Mouse (Mus musculus) CD8-positive naive resting alpha-beta T cell, adult 2 months (primary cell): ENCODE measurements around the gene Hyls1.
"Not testable (repeated sequence)": the region's sequence is repeated elsewhere in the genome, so short reads cannot be mapped to it uniquely, and the experiment has no call there.

ENCODE experiments used
- DNase-seq, 2 experiments: peaks; one replicate each; pipeline ENCODE4 v3.0.0; 2022; ENCODE audit warnings: low read depth in 2 of 2, low spot score in 2 of 2

Gene Hyls1

DNA sequence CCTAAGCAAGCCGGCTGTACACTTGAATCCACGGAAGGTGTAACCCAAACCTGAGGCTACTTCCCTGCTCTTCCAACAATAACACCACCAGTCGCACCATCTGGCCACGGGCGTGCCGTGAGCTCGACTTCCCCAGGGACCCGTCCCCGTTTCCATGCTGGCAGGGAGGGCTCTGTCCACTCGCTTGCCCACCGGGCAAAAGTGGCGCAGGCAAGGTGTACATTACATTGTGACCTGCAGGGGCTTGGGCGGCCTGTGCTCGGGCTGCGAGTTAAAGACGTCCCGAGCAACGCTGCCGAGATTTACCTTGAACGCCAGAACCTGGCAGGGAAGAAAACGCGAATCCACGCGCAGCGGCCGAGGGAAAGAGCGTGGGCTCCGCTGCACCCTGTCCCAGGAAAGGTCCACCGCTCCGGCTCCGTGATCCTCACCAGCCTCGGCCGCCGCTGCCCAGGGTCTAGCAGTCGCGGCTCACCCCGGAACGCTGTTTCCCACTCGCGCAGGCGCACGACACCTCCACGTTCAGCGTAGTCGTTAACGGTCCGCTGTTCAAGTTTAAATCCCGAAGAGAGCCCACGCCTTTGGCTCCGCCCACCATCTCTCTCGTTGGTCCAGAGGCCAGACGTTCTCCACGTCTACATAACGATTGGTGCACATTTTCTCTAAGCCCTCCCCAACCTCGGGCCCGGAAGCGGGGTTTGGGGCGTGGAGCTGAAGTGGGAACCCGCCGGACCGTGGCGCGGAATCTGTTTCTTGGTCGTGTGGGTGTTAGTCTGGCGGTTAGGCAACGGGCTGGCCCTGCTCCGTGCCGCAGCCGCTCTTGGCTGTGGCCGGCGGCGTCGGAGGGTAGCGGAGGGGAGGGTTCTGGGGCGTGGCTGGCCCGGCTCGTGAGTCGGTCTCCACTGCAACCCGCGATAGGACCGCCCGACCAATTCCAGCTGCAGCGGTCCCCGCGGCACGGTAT, at the start of gene Hyls1, which contains the start of gene Pate2:
Gene Hyls1 (minus strand): TSS at position 828 of the 964 bp plus-strand sequence.
Gene Pate2 (plus strand): TSS at position 714 of the 964 bp plus-strand sequence.
- peak; percentile 83 to 87 for DNase-seq

DNA sequence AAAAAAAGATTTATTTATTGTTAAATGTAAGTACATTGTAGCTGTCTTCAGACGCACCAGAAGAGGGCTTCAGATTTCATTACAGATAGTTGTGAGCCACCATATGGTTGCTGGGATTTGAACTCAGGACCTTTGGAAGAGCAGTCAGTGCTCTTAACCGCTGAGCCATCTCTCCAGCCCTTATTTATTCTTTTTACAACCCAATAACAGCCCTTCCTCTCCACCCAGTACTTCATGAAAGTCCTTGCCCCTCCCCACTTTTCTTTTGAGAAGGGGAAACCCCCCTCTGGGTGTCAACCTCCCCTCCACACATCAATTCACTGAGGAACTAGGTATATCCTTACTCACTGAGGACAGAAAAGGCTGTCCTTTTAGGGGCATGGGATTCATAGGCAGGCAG, 46.6 kb upstream of the Hyls1 start:
- not testable (repeated sequence) for DNase-seq

DNA sequence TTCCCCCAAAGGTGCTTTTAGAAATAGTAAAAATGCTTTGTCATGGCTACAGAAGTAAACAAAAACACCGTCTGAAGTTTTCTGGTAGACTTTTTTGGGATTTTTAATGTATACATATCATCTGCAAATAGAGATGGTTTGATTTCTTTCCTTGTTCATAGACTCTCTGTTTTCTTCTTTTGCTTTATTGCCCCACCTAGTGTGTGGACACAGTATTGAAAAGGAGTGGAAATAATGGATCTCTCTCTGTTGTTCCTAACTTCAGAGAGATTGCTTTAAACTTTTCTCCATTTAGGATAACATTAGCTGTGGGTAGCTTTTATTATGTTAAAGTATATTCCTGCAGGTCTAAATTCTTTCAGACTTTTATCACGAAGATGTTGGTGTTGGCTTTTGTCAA, 43.8 kb upstream of the Hyls1 start:
- no peak for DNase-seq

DNA sequence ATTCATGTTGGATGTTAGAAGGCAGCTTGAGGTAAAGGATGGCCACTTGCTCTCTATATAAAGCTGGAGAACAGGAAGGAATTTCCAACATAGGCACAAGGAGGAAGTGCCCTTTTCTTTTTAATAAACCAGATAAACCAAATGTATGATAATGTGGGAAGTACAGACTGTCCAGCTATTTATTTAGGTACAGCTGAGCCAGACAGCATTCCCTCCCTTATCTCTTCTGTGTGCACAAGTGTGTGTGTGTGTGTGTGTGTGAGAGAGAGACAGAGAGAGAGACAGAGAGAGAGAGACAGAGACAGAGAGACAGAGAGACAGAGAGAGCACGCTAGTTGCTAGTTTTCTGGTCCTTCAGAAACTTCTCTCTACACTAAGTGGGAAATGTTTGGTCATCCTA, 41.6 kb upstream of the Hyls1 start, which contains the start of gene Pate4:
Gene Pate4 (minus strand): TSS at position 101 of the 400 bp plus-strand sequence.
- no peak for DNase-seq

DNA sequence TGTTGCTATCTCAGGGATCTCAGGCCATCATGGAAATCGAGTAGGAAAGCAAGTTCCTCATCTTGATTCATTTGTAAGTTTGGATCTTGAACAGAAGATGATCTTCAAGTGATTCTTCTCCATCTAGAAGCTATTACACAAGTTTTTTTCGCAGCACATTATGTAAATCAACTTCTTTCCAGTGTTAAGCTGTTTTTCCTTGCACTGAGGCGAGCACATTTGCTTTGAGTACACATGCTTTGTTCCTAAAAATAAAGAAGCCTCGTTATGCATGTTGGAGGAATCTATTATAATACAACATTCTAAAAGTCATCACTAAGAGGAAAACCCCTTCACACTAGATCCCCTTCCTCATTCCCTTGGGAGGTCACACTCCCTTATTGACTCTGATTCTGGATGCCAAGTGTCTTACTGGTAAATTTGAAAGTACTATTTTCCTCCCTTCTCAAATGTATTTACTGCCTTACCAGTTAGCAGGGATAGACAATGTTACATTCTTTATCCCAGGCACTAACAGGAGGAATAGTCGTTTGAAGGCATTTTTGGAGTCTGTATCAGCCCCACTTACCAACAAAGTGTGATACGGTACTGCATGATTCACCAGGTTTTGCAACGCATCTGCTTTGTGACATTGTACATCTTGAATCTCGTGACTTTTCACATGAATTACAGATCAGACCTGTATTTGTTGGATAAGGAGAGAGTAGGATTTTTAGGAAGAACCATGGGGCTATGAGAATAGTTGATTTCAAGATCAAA, 37.6 kb upstream of the Hyls1 start:
- DNase-seq = no peak

DNA sequence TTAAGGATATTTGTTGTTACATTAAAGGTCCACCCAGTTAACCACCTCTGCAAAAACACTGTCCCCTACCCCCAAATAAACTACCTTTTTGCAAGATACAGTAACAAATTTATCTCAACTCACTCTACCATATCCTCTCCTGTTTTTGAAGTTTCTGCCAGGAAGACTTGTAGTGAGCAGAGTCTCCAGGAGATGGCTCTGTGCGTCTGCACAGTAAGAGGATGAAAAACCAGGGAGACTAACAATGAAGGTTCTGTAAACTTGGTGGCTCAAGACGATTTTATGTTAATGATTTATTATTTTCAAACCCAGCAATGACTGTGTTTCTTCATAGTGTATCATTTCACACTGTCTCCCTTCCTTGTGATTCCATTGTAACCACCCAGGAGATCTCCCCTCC, 22.7 kb upstream of the Hyls1 start:
- DNase-seq = no peak

DNA sequence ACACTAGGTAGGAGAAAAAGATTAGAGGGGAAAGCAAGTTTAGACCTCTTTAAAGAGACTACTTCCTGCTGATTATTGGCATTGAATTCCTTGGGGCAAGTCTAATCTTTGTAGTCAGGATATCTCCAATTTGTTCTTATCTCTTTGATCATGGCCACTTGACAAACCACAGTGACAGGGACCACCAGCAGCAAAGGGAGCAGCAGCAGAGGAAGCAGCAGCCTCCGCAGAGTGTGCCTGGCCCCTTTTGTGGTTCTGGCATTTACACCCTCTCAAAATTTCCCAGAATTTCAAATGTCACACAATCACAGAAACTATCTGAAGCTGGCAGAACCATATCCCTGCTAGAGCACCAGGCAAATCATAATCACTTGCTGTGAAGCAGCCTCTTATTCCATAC, 17.5 kb upstream of the Hyls1 start:
- DNase-seq = no peak

DNA sequence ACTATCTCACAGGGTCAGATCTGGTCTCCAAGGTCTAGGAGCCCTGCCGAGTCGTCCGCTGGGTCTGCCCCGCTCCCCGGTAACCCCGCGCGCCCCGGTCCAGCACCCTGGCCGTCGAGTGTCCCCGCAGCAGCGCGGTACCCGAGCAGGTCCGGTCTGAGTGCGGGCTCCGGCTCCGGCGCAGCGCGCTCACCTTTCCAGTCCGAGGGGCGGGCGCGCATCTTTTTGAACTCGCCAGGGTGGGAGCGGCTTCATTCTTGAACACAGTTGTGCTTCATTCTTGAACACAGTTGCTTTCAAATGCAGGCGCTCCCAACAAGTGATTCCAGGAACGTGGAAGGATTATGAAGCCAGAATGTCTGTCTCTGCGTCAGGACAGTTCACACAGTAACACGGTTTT, 4.2 kb upstream of the Hyls1 start:
- no peak for DNase-seq

DNA sequence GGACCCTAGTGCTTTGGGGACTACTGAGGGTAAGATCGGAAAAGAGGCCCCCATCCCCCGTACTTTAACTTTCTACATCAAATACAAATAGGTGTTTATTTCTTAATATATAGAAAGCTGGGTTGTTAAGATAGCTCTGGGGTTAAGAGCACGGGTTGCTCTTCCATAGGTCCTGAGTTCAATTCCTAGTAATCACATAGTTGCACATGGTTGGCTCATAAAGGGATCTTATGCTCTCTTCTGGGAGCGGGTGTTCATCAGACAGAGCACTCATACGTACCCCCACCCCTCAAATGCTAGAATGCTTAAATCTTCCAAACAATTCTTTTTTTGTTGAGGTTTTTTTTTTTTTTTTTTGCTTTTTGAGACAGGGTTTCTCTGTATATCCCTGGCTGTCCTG, 465 bp upstream of the Hyls1 start:
- DNase-seq = no peak

DNA sequence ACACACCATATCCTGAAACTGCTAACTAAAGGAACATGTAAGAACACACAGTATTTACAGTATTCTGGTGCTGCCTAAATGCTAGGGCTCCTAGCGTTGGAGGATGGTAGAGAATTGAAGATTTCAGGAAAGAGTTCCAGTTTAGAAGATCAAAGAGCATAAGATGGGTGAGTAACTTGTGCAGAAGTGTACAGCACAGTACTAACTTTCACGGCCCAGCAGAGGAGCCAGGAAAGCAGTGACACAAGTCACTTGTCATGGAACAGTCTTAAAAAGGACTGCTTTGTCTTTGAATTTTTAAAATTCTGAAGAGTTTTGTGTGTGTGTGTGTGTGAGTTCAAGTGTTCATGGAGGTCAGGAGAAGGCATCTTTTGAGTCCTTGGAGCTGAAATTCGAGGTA, 2.2 kb downstream of the Hyls1 start:
- no peak for DNase-seq

DNA sequence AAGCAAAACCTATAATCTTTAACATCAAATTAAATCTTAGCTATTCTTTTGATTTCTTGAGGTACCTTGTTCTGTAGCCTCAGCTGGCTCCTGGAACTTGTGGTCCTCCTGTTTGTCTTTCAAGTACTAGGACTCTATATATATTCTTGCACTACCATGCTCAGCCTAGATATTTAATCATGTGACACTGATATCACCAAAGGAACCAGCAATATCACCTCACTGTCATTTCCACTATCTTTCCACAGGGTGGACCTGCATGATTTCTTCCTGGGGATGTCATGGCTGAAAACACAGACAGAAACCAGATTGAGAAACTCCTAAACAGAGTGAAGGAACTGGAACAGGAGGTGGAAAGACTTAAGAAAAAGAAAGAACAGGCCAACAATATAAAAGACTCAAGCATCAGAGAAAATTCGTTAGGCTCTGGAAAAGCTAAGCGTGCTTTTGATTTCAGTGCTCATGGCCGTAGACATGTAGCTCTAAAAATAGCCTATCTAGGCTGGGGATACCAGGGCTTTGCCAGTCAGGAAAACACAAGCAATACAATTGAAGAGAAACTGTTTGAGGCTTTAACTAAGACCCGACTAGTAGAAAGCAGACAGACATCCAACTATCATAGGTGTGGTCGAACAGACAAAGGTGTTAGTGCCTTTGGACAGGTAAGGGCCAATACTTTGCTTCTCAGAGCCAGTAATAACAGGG, 5.5 kb downstream of the Hyls1 start:
- no peak for DNase-seq

DNA sequence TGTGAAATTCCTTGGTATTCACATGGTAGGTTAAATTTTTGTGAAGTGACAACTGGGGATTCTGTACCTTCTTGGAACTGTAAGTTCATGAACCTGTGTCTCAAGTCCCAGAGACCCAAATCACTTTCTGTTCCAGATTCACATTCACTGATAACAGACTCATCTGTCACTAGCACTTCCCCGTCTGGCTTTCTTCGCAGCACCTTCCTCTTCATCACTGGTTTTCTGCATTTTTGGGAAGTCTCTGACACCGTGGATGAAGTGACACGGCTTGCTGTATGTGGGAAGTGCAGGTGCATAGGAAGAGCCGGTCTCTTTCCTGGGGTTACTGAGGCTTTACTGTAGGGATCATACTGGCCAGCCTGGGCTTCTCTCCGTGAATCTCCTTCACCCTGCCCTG, 8.6 kb downstream of the Hyls1 start:
- DNase-seq = no peak

DNA sequence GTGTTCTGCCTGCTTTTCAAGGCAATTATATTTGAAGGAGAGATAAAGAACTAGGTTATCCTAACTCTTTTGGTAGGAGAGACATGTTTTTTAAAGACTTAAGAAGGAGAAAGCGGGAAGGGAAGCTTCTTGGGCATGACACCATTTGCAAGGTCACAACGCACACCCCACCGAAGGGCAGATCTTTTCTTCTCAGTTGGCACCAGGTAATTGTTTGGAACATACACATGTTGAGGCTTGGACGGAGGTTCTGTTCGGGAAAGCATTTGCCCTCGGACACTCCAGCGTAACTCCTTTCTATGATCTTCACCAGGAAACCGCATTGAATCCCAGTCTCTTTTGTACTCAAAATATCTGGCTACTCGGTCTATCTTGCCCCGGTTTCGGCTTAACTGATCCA, 9.1 kb downstream of the Hyls1 start:
- no peak for DNase-seq

DNA sequence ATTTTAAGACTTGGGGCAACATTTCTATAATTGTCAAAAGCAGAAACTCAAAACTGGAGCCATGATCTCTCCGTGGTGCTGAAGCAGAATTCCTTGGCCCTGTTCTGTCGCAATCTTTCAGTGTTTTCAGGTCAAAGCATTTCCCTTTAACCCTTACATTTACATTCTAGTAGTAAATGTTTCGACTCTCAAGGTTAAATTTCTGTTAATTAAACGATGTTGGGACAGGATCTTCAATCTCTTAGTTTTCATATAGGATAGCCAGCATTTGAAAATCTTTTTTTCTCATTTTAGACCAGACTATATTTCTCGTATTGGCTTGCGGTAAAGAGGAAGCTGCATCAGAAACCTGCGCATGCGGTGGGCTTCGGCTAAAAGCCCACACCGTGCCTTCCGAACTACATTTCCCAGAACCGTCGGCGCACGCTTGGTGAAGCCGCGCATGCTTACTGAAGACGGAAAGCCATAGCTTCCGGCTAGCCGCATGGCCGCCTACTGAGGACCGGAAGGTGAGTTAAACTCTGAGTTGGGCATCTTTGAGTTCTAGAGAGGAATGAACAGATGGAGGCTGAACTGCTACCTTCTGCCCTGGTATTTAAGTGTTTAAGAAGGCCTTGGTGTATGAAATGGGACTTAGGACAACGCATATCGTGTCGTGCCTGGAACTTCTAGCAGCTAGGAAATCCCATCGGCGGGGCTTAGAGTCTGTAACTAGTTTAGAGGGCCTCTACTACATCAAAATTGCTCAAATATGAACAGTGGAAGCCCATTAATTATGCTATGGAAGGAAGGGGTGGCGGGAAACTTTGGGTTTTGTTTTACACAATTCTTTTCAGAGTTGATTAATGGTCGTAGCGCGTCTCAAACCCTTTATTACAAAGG, 10.9 kb downstream of the Hyls1 start:
- peak; percentile 71 to 76 for DNase-seq

DNA sequence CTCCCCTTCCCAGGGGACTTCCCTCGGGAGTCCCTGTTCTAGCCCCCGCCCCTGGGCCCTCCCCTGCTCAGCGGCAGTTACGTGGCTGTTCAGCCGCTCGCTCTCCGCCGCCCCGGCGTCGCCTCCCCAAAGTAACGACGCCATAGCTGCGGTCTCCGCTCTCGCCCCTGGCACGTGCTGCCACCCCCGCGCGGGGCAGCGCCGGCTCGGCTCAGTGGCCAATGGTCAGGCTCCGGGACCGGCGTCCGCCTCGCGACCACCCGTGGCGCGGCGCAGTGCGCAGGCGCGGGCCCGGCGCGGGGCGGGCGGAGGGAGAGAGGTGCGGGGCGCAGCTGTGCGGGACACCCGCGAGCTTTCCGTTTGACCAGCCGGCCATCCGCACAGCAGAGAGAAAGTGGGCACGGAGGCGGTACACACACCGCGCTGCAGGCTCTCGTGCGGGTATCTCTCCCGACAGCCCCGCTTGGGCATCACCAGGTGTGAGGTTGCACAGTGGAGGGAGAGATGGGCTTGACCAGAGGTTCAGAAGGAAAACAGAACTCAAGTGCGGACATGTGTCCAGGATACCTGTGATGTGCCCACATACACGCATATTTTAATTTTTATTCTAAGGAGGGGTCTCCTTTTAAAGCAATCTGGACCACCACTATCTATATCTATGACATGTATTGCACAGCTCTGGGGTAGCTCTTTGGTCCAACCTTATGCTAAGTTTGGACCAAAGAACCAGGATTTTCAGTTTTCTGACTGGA, 11.8 kb downstream of the Hyls1 start, which contains the start of the genes Ddx25 and Pus3:
Gene Ddx25 (minus strand): TSS at position 272 of the 752 bp plus-strand sequence.
Gene Pus3 (plus strand): TSS at position 339 of the 752 bp plus-strand sequence.
- DNase-seq = peak; percentile 21 to 22

DNA sequence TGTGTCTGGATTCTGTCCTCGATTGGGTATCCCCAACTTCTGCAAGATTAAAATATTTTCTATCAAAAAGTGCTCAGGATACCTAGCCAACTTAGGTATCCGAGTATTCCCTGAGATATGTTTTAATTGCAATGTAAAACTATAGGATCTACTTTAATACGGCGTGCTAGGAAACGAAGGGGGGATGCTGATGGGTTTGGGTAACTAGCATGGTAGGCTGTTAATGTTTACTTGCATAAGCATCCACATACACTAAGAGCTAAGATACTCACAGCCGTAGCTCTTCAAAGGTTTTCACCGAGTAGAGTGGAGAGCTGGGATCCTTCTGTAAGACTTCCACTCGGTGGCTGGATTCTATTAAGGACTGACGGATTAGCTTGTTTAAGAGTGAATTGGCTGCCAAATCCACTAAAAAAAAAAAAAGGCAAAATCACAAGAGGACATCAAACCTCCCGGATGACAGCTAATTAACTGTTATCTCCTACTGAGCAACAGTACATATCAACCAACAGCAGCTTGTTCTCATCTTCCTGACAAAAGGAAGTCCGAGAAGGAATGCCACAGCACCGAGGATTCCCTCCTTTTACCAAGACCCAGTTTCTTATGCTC, 13.6 kb downstream of the Hyls1 start:
- no peak for DNase-seq

DNA sequence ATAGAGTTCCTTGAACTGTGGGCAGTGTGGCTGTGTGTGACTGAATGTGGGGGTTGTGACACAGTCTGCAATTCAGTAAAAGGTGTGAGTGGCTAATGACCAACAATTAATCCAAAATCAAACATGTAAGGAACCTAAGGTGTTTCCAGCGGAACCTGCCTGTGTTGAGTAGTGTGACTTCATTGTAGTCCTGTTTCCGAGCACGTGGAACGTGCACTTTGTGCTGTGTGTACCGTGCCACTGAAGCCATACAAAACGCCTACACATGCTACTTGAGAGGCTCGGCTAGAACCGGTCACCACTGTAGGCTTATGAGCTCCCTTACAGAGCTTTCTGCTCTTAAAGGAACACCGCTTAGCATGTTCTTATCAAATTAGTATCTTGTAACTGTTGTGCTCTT, 21.7 kb downstream of the Hyls1 start:
- DNase-seq = no peak

DNA sequence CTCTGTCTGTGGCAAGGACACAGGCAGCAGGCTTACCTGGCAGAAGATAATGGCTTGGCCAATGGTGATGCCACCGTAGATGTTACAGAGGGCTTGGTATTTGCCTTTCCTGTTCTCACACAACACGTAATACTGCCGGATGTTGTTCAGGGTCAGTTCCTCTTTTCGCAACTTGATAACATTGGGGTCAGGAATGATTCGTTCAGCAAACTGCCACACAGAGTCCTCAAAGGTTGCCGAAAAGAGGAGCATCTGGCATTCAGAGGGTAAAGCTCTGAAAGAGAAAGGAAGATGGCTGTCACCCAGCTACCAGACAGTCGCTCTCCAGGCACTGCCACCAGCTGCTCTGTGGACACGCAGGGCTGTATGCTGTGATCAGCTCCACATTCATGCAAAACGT, 23.5 kb downstream of the Hyls1 start:
- DNase-seq = no peak

DNA sequence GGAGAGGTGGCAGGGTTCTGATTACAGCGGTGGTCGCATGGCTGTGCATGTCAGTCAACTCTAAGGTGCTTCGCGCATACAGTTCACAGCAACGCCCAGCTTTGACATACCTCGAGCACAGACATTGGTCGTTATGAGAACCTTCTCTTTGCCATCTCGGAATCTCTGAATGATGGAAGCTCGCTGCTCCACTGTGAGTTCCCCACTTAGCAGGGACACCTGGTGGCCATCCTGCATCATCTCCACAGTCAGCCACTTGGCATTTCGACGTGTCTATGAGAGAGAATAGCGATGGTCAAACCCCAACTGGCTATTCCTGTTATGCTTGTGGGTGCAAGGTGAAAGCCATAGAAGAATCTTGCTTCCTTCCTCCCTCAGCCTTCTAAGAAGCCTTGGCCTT, 24.5 kb downstream of the Hyls1 start:
- no peak for DNase-seq
